Mouse (Mus musculus) intestine, embryonic 14.5 days (tissue): Measurements from ENCODE around the gene Krt5. TPM values are rescaled to one million over a fixed set of nuclear protein-coding genes. Genes with fewer than 3 reads are reported as not detected.
"Not testable (repeated sequence)": the region's sequence is repeated elsewhere in the genome, so short reads cannot be mapped to it uniquely, and the experiment has no call there.

Experiments used
- ATAC-seq: fragments of 200-750 bp; cut with Nextera tagmentation; replicated peaks from 2 replicates; pipeline ENCODE4 v1.8.0; 2017; ENCODE audit warnings: low read depth, moderate number of reproducible peaks, moderate TSS enrichment, moderate library complexity; ENCODE audit not compliant: low FRiP score, low TSS enrichment
- DNase-seq: peaks from one replicate; pipeline ENCODE4 v3.0.0-alpha.2; 2018; ENCODE audit warnings: low spot score
- H3K27ac ChIP-seq: fragments of 300-500 bp; sonication (generic); 2 replicates; pipeline ENCODE4 v1.5.1; 2014; ENCODE audit warnings: low read depth, mild to moderate bottlenecking, control low read depth
- H3K27me3 ChIP-seq: fragments of 300-500 bp; sonication (generic); replicated peaks from 2 replicates; pipeline ENCODE4 v1.6.1; 2014; ENCODE audit warnings: low read length, control low read depth; ENCODE audit not compliant: control insufficient read depth, insufficient read depth
- H3K36me3 ChIP-seq: fragments of 300-500 bp; sonication (generic); 2 replicates; pipeline ENCODE4 v1.6.1; 2014; ENCODE audit warnings: low read length, control low read depth; ENCODE audit not compliant: control insufficient read depth, insufficient read depth
- H3K4me1 ChIP-seq: fragments of 300-500 bp; sonication (generic); replicated peaks from 2 replicates; pipeline ENCODE4 v1.6.1; 2014; ENCODE audit warnings: low read length, control low read depth, mixed read lengths; ENCODE audit not compliant: control insufficient read depth, insufficient read depth
- H3K4me2 ChIP-seq: fragments of 300-500 bp; sonication (generic); 2 replicates; pipeline ENCODE4 v1.6.1; 2014; ENCODE audit warnings: low read length
- H3K4me3 ChIP-seq: fragments of 300-500 bp; sonication (generic); 2 replicates; pipeline ENCODE4 v1.5.1; 2014; ENCODE audit warnings: low read depth, low read length, control low read depth, mixed read lengths
- H3K9ac ChIP-seq: fragments of 300-500 bp; sonication (generic); 2 replicates; pipeline ENCODE4 v1.6.1; 2014; ENCODE audit warnings: mild to moderate bottlenecking, low read length
- H3K9me3 ChIP-seq: fragments of 300-500 bp; sonication (generic); 2 replicates; pipeline ENCODE4 v1.6.1; 2016; ENCODE audit warnings: low read length, control low read depth; ENCODE audit not compliant: control insufficient read depth
- WGBS: fragments of 180-500 bp; shearing (Covaris S2); extraction: QIAGEN DNeasy Blood & Tissue Kit; methylation state at CpG from one replicate; pipeline ENCODE4 v1.1.7; 2014; 5-methylcytosine and 5-hydroxymethylcytosine counted together
- polyA plus RNA-seq: library from polyadenylated mRNA; unstranded; fragments of >200 nt; fragmentation: Nextera tagmentation; extraction: Ambion mirVana; gene quantifications from 2 replicates; pipeline ENCODE4 v1.2.1, GENCODE M21; 2014

Krt5 gene
- polyA plus RNA-seq, 1 experiment from 2014 or later = not detected

- Histone ChIP-seq H3K4me2 (no peak overlapping the region), H3K27me3 (no peaks in the 10 kb centered on the region), H3K9me3 (no peaks in the 10 kb centered on the region), H3K4me3 (no peak overlapping the region), H3K36me3 (no peaks in the 10 kb centered on the region), H3K4me1 (no peaks in the 10 kb centered on the region), H3K27ac (no peak overlapping the region), H3K9ac (no peak overlapping the region)
- ATAC-seq (no peak), DNase-seq (peak; percentile 42)
- 82% methylated on average over 9 of the region's 9 CpGs for WGBS
Measured at GRCm38 (mm10) chr15:101707454-101707853, 5.2 kb downstream of the Krt5 start.

DNA sequence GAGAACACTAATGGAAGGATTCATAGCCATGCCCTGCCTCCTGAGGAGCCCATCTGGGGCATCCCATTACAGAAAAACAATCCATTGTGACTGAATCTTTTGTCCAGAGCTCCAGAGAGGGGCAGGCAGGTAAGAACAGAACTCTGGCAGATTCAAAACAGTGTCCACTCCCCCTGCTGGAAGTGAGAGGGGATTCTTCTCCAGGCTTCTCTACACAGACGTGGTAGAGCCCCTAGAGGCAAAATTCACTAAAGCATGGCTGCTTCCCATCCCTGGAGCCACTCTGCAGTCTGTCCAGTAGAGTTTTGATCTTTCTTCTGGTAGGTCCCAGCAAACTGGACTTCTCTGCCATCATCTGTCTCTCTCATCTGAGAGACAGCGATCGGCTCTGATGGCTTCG is 8.6 kb downstream of the Krt5 start:
- H3K4me2 ChIP-seq = no peak overlapping the region
- H3K9ac ChIP-seq = no peak overlapping the region
- H3K36me3 ChIP-seq = no peaks in the 10 kb centered on the region
- DNase-seq (peak; percentile 46), ATAC-seq (no peak)
- H3K4me1 ChIP-seq = no peaks in the 10 kb centered on the region
- no peak overlapping the region for H3K27ac ChIP-seq
- no peaks in the 10 kb centered on the region for H3K9me3 ChIP-seq
- H3K4me3 ChIP-seq = no peak overlapping the region
- WGBS = 66% methylated on average over 4 of the region's 4 CpGs
- no peaks in the 10 kb centered on the region for H3K27me3 ChIP-seq

GRCm38 (mm10) chr15:101702380-101702779 is 10.3 kb downstream of the Krt5 start:
- Histone ChIP-seq H3K9ac (no peak overlapping the region), H3K4me2 (no peak overlapping the region), H3K27me3 (no peaks in the 10 kb centered on the region), H3K4me3 (no peak overlapping the region), H3K9me3 (no peaks in the 10 kb centered on the region), H3K27ac (no peak overlapping the region), H3K36me3 (no peaks in the 10 kb centered on the region), H3K4me1 (no peaks in the 10 kb centered on the region)
- DNase-seq = no peak
- no peak for ATAC-seq
- 47% methylated on average over 2 of the region's 2 CpGs for WGBS

GRCm38 (mm10) chr15:101699866-101700265 is 12.8 kb downstream of the Krt5 start:
- H3K4me3 ChIP-seq = no peak overlapping the region
- no peak for DNase-seq
- H3K27me3 ChIP-seq = no peaks in the 10 kb centered on the region
- no peaks in the 10 kb centered on the region for H3K36me3 ChIP-seq
- 79% methylated on average over 8 of the region's 8 CpGs for WGBS
- no peak overlapping the region for H3K4me2 ChIP-seq
- H3K27ac ChIP-seq = no peak overlapping the region
- ATAC-seq = no peak
- no peaks in the 10 kb centered on the region for H3K4me1 ChIP-seq
- H3K9ac ChIP-seq = no peak overlapping the region
- no peaks in the 10 kb centered on the region for H3K9me3 ChIP-seq

- Histone ChIP-seq H3K27ac (no peak overlapping the region), H3K4me1 (no peaks in the 10 kb centered on the region), H3K36me3 (no peaks in the 10 kb centered on the region), H3K27me3 (no peaks in the 10 kb centered on the region), H3K9ac (no peak overlapping the region), H3K4me3 (no peak overlapping the region), H3K4me2 (no peak overlapping the region), H3K9me3 (no peaks in the 10 kb centered on the region)
- DNase-seq (no peak), ATAC-seq (no peak)
- 48% methylated on average over 3 of the region's 3 CpGs for WGBS
Measured at GRCm38 (mm10) chr15:101699192-101699591, 13.5 kb downstream of the Krt5 start.

DNA sequence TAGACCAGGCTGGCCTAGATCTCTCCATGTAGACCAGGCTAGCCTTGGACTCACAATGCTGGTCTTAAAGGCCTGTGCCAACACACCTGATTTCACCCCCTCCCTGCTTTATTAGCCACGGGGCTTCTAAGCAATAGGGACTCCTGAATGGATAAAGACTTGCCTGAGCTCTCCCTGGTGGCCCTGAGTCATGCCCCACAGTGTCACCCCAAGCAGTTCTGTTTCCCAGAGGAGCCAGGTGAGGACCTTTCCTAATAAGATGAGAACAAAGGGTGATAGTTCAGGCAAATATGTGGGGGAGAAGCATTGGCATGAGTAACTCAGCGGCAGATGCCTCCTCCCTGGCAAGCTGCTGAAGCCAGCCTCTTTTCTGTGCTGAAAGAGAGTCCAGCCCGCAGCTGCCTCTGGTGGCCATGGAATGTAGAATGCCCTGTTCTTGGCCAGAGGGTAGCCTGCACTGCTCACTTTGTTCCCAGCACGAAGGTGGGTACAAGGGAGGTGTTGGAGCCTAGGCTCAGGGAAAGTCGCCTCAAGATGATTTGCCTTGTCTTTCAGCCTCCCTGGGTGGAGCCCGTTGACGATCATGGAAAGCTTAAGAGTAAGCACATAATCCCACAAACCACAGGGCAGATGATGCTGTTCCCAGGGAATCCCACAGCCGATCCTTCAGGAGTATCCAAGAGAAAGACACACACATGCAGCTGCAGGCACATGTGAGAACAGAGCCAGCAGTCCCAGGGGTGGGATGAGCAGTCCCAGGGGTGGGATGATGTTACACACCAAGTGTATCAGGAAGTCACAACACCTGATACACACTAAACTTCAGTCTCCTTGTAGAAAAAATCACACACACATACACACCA is 15.1 kb downstream of the Krt5 start:
- no peak for DNase-seq
- WGBS = 75% methylated on average over 8 of the region's 8 CpGs

GRCm38 (mm10) chr15:101694207-101694606 is 18.5 kb downstream of the Krt5 start, which contains the start of gene Krt6a:
TSS of gene Krt6a (minus strand) at chr15:101694307.
- Histone ChIP-seq H3K4me3 (no peak within 1 kb of the TSS), H3K9ac (no peak within 1 kb of the TSS), H3K27ac (no peak within 1 kb of the TSS), H3K9me3 (no peaks in the 10 kb centered on the region), H3K4me2 (no peak within 1 kb of the TSS), H3K4me1 (no peaks in the 10 kb centered on the region), H3K27me3 (no peaks in the 10 kb centered on the region), H3K36me3 (no peaks in the 10 kb centered on the region)
- no peak for ATAC-seq
- WGBS = 73% methylated on average over 5 of the region's 5 CpGs
- DNase-seq = no peak

More for the DNA sequence above, 15.1 kb downstream of the Krt5 start:
- ATAC-seq = no peak
- Histone ChIP-seq H3K9me3 (no peaks in the 10 kb centered on the region), H3K27ac (no peak overlapping the region), H3K36me3 (no peaks in the 10 kb centered on the region), H3K4me2 (no peak overlapping the region), H3K4me3 (no peak overlapping the region), H3K4me1 (no peaks in the 10 kb centered on the region), H3K27me3 (no peaks in the 10 kb centered on the region), H3K9ac (no peak overlapping the region)

DNA sequence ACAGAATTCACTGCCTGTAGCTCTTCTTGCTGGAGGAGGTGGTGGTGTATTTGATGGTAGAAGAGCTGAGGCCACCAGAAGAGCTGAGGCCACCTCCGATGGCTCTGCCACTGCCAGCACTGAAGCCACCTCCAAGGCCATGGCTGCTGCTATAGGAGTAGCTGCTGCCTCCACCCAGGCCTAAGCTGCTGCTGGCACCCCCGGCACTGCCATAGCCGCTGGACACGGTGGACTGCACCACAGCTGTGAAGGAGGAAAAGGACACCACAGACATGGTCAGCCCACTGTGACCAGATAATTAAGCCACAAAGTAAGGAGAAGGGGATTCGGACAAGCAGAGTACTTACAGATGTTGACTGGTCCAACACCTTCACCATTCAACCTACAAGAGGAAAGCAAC is 22.2 kb downstream of the Krt5 start:
- H3K4me2 ChIP-seq, H3K4me1 ChIP-seq, H3K4me3 ChIP-seq, H3K27me3 ChIP-seq, DNase-seq, H3K27ac ChIP-seq, ATAC-seq, H3K36me3 ChIP-seq, H3K9ac ChIP-seq, H3K9me3 ChIP-seq: not testable (repeated sequence)
- WGBS = 93% methylated on average over 5 of the region's 5 CpGs

GRCm38 (mm10) chr15:101688161-101688560 is 24.5 kb downstream of the Krt5 start:
- 67% methylated on average over 2 of the region's 2 CpGs for WGBS
- Histone ChIP-seq H3K4me3 (no peak overlapping the region), H3K4me2 (no peak overlapping the region), H3K36me3 (no peaks in the 10 kb centered on the region), H3K27ac (no peak overlapping the region), H3K27me3 (no peaks in the 10 kb centered on the region), H3K9ac (no peak overlapping the region), H3K9me3 (no peaks in the 10 kb centered on the region), H3K4me1 (no peaks in the 10 kb centered on the region)
- ATAC-seq (no peak), DNase-seq (no peak)
